Mouse (Mus musculus): ENCODE data around the gene Sufu. TPM values are rescaled to one million over a fixed set of nuclear protein-coding genes. Genes with fewer than 3 reads are reported as not detected.

Gene Sufu
- polyA plus RNA-seq, 2 experiments = 30.6 to 35.5 TPM

DNA sequence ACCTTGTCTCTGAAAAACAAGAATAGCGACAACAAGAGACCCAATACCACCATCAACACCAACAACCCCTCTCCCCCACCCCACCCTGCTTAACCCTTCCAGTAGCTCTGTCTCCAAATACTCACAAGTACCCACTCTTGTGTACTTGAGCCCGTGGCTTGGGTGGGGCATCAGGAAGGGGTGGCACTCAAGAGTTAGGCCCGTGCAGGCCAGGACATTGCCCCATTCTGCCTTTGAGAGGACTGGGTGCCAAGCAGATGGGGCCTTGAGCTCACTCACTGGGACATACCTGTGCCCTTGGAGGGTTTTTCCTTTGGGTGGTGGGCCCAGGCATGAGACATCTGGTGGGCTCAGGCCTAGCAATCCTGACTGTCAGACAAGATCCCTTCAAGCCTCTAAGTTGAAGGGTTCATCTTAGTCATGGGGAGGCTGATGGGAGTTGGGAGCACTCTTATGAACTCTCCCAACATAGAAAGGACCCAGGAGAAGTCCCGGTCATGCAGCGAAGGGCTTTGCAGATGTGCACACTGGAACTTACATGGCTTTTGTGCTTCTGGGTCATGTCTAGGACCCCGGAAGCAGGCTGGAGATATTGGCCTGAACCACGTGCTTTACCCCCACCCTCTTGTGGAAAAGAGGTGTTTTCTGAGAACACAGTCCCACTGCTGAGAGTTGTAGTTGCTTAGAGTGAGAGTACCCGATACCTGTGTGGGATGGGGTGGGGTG lies 109.1 kb downstream of the Sufu start:
- Histone ChIP-seq H3K4me2 (replicated peaks; ENCODE audit: low read depth, low read length, severe bottlenecking) (0 out of 2 replicates have a peak overlapping the region, but pooled peaks have one; percentile 16), H3K4me1 (ENCODE audit: control insufficient read depth, insufficient read depth, low read length) (peaks cover 41% of the 10 kb centered on the region), H3K27ac (replicated peaks; ENCODE audit: low read depth, low read length) (no peak overlapping the region), H3K36me3 (ENCODE audit: control insufficient read depth, insufficient read depth, low read length) (peaks cover 48% of the 10 kb centered on the region), H3K9me3 (ENCODE audit: control insufficient read depth, low read length) (no peaks in the 10 kb centered on the region), H3K27me3 (ENCODE audit: control insufficient read depth, insufficient read depth, low read length) (no peaks in the 10 kb centered on the region), H3K4me3 (replicated peaks; ENCODE audit: low read length) (no peak overlapping the region), H3K9ac (ENCODE audit: low read depth, low read length, severe bottlenecking) (no peak overlapping the region; the same call in 1 of the 2 replicates)
- no peak for DNase-seq (ENCODE audit: low spot score)
- no peak for ATAC-seq (ENCODE audit: low FRiP score, low read depth)
- 84% methylated on average over 8 of the region's 8 CpGs for WGBS
- TF ChIP-seq POLR2A (IDR thresholded peaks at IDR 0.05; ENCODE audit: borderline replicate concordance, extremely low read depth, insufficient read depth, insufficient read length) = no peak

GRCm38 (mm10) chr19:46506372-46506717 lies 109.6 kb downstream of the Sufu start:
- Histone ChIP-seq H3K4me3 (replicated peaks; ENCODE audit: low read length) (no peak overlapping the region), H3K27me3 (ENCODE audit: control insufficient read depth, insufficient read depth, low read length) (no peaks in the 10 kb centered on the region), H3K9ac (ENCODE audit: low read depth, low read length, severe bottlenecking) (peak overlapping the region; percentile 16; the same call in 1 of the 2 replicates), H3K36me3 (ENCODE audit: control insufficient read depth, insufficient read depth, low read length) (peaks cover 52% of the 10 kb centered on the region), H3K27ac (replicated peaks; ENCODE audit: low read depth, low read length) (no peak overlapping the region), H3K4me2 (replicated peaks; ENCODE audit: low read depth, low read length, severe bottlenecking) (0 out of 2 replicates have a peak overlapping the region, but pooled peaks have one; percentile 16), H3K9me3 (ENCODE audit: control insufficient read depth, low read length) (no peaks in the 10 kb centered on the region), H3K4me1 (ENCODE audit: control insufficient read depth, insufficient read depth, low read length) (peaks cover 41% of the 10 kb centered on the region)
- 65% methylated on average over 3 of the region's 3 CpGs for WGBS
- ATAC-seq (ENCODE audit: low FRiP score, low read depth) (no peak), DNase-seq (ENCODE audit: low spot score) (no peak)
- TF ChIP-seq POLR2A (IDR thresholded peaks at IDR 0.05; ENCODE audit: borderline replicate concordance, extremely low read depth, insufficient read depth, insufficient read length) = no peak

- H3K9me3 ChIP-seq (ENCODE audit: control insufficient read depth, low read length) = no peaks in the 10 kb centered on the region
- peaks cover 60% of the 10 kb centered on the region for H3K36me3 ChIP-seq (ENCODE audit: control insufficient read depth, insufficient read depth, low read length)
- no peak overlapping the region for H3K4me2 ChIP-seq (replicated peaks; ENCODE audit: low read depth, low read length, severe bottlenecking)
- H3K4me3 ChIP-seq (replicated peaks; ENCODE audit: low read length) = no peak overlapping the region
- no peaks in the 10 kb centered on the region for H3K27me3 ChIP-seq (ENCODE audit: control insufficient read depth, insufficient read depth, low read length)
- WGBS = 69% methylated on average over 8 of the region's 8 CpGs
- peak overlapping the region; percentile 28 for H3K9ac ChIP-seq (ENCODE audit: low read depth, low read length, severe bottlenecking)
- peaks cover 41% of the 10 kb centered on the region for H3K4me1 ChIP-seq (ENCODE audit: control insufficient read depth, insufficient read depth, low read length)
- no peak for TF ChIP-seq POLR2A (IDR thresholded peaks at IDR 0.05; ENCODE audit: borderline replicate concordance, extremely low read depth, insufficient read depth, insufficient read length)
- ATAC-seq (ENCODE audit: low FRiP score, low read depth) = no peak
- DNase-seq (ENCODE audit: low spot score) = no peak
- H3K27ac ChIP-seq (replicated peaks; ENCODE audit: low read depth, low read length) = no peak overlapping the region; the same call in 1 of the 2 replicates
Measured at GRCm38 (mm10) chr19:46507181-46507581, 110.5 kb downstream of the Sufu start.

- peaks cover 66% of the 10 kb centered on the region for H3K36me3 ChIP-seq (ENCODE audit: control insufficient read depth, insufficient read depth, low read length)
- no peaks in the 10 kb centered on the region for H3K27me3 ChIP-seq (ENCODE audit: control insufficient read depth, insufficient read depth, low read length)
- no peak overlapping the region for H3K4me2 ChIP-seq (replicated peaks; ENCODE audit: low read depth, low read length, severe bottlenecking)
- H3K27ac ChIP-seq (replicated peaks; ENCODE audit: low read depth, low read length) = no peak overlapping the region
- no peak for TF ChIP-seq POLR2A (IDR thresholded peaks at IDR 0.05; ENCODE audit: borderline replicate concordance, extremely low read depth, insufficient read depth, insufficient read length)
- no peak overlapping the region for H3K9ac ChIP-seq (ENCODE audit: low read depth, low read length, severe bottlenecking)
- H3K9me3 ChIP-seq (ENCODE audit: control insufficient read depth, low read length) = no peaks in the 10 kb centered on the region
- H3K4me3 ChIP-seq (replicated peaks; ENCODE audit: low read length) = no peak overlapping the region
- ATAC-seq (ENCODE audit: low FRiP score, low read depth) = no peak
- DNase-seq (ENCODE audit: low spot score) = no peak
- 64% methylated on average over 1 of the region's 1 CpGs for WGBS
- H3K4me1 ChIP-seq (ENCODE audit: control insufficient read depth, insufficient read depth, low read length) = peaks cover 41% of the 10 kb centered on the region
Measured at GRCm38 (mm10) chr19:46507806-46508205, 111.1 kb downstream of the Sufu start.

- Histone ChIP-seq H3K4me2 (replicated peaks; ENCODE audit: low read depth, low read length, severe bottlenecking) (0 out of 2 replicates have a peak overlapping the region, but pooled peaks have one; percentile 4), H3K36me3 (ENCODE audit: control insufficient read depth, insufficient read depth, low read length) (peaks cover 76% of the 10 kb centered on the region), H3K4me3 (replicated peaks; ENCODE audit: low read length) (no peak overlapping the region), H3K27me3 (ENCODE audit: control insufficient read depth, insufficient read depth, low read length) (no peaks in the 10 kb centered on the region), H3K27ac (replicated peaks; ENCODE audit: low read depth, low read length) (no peak overlapping the region), H3K9me3 (ENCODE audit: control insufficient read depth, low read length) (no peaks in the 10 kb centered on the region), H3K4me1 (ENCODE audit: control insufficient read depth, insufficient read depth, low read length) (peaks cover 41% of the 10 kb centered on the region), H3K9ac (ENCODE audit: low read depth, low read length, severe bottlenecking) (no peak overlapping the region)
- TF ChIP-seq POLR2A (IDR thresholded peaks at IDR 0.05; ENCODE audit: borderline replicate concordance, extremely low read depth, insufficient read depth, insufficient read length) = no peak
- WGBS = 33% methylated on average over 3 of the region's 3 CpGs
- DNase-seq (ENCODE audit: low spot score) (no peak), ATAC-seq (ENCODE audit: low FRiP score, low read depth) (no peak)
Measured at GRCm38 (mm10) chr19:46508738-46509137, 112.0 kb downstream of the Sufu start.
